Mouse (Mus musculus): ENCODE measurements around the gene Tceal7. TPM values are rescaled to one million over a fixed set of nuclear protein-coding genes. Genes with fewer than 3 reads are reported as not detected.
"Not testable (repeated sequence)": the region's sequence is repeated elsewhere in the genome, so short reads cannot be mapped to it uniquely, and the experiment has no call there.

Gene Tceal7
- total RNA-seq, 1 experiment from 2014 or later, result not detected

DNA sequence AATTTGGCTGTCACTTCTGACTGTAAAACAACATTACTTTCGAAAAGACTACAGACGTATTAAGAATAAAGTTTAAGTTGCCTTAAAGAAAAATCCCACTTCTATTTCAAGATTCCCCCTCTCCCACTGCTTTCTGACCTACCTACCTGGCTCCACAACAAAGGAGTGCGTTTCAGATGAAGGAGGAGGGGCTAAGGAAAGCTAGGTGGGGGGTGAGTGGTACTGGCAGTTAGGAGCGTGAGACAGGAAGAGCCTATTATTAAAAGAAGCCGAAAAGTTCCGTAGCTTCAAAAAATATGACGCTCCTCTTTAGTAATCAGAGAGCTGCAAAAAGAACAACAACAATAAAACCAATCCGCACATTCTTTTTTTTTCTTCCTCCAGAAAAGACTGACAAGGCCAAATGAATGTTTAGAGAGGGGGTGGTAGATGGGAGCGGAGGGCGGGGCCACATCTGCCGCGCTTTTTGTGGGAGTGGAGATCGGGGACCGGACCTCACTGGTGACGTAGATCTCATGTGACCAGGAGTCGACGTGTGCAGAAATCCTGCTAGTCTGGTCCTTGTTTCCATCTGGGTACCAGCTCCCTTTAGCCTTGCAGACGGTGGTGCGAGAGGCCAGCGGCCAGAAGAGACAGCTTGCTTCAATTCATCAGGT is 30.1 kb downstream of the Tceal7 start, which contains the start of gene Tceal9:
TSS of gene Tceal9 (plus strand) at position 506 of the 656 bp plus-strand sequence.
- ATAC-seq (ENCODE audit: extremely low read depth, insufficient number of reproducible peaks, low FRiP score, poor library complexity, severe bottlenecking), result peak; percentile 73; the same call in 1 of the 2 replicates

GRCm38 (mm10) chrX:136245521-136246071 is 31.0 kb downstream of the Tceal7 start:
- no peak for ATAC-seq (ENCODE audit: extremely low read depth, insufficient number of reproducible peaks, low FRiP score, poor library complexity, severe bottlenecking)

DNA sequence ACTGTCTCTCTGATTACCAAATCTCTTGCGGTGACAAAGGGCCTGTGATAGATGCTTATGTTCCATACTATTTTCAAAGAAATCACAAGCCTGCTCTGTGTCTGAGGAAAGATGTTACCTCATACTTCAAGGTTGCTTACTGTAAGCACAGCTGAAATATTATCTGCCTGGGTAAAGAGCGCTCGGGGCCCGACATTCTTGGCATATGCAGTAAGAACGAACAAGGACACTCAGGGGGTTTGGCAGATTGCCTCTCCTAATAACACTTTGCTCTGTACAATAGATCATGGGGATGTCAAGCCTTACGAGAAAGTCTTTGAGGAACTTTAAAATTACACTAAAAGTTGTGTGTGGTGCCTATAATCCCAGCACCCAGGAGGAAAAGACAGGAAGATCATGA is 34.2 kb downstream of the Tceal7 start:
- ATAC-seq (ENCODE audit: extremely low read depth, insufficient number of reproducible peaks, low FRiP score, poor library complexity, severe bottlenecking), result no peak

- no peak for ATAC-seq (ENCODE audit: extremely low read depth, insufficient number of reproducible peaks, low FRiP score, poor library complexity, severe bottlenecking)
These were observed 35.1 kb downstream of the Tceal7 start for GRCm38 (mm10) chrX:136249671-136250070.

DNA sequence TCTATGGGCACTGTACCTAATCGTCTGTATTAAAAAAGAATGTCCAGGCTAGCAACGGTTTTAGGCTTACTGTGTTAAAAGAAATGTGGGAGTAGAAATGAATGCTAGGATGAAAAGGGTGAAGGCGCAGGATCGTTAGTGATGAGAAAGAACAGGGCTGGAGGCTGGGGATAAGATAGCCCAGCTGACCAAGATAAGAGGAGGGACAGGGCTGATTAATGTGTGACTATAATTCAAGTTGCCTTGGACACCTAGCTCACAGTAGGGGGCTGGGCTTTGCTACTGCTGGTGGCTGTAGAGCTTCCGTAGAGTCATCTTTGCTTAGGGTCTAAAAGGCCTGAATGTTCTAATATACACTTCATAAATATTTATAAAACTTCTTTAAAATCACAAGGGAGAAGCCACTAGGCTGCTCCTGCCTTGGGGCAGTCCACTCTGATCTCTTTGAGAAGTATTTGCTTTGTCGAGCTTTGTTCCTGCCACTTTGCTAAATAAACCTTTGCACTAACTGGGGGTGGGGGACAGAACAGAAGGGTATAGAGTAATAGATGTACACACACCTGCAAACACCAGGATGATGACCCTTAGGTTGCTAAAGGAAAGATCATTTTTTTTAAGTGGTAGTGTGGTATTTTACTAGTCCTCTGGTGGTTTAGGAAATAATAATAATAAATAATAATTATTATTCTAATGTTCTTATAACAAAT is 37.6 kb downstream of the Tceal7 start:
- ATAC-seq (ENCODE audit: extremely low read depth, insufficient number of reproducible peaks, low FRiP score, poor library complexity, severe bottlenecking), result no peak

GRCm38 (mm10) chrX:136267720-136268119 is 53.1 kb downstream of the Tceal7 start:
- ATAC-seq (ENCODE audit: extremely low read depth, insufficient number of reproducible peaks, low FRiP score, poor library complexity, severe bottlenecking), result no peak

GRCm38 (mm10) chrX:136268173-136268572 is 53.6 kb downstream of the Tceal7 start:
- no peak for ATAC-seq (ENCODE audit: extremely low read depth, insufficient number of reproducible peaks, low FRiP score, poor library complexity, severe bottlenecking)

- peak; percentile 44; the same call in 1 of the 2 replicates for ATAC-seq (ENCODE audit: extremely low read depth, insufficient number of reproducible peaks, low FRiP score, poor library complexity, severe bottlenecking)
These were observed 55.3 kb downstream of the Tceal7 start, which contains the start of gene Bex3 for GRCm38 (mm10) chrX:136269743-136270392. Gene Bex3, plus strand, starts transcription at chrX:136270253.

DNA sequence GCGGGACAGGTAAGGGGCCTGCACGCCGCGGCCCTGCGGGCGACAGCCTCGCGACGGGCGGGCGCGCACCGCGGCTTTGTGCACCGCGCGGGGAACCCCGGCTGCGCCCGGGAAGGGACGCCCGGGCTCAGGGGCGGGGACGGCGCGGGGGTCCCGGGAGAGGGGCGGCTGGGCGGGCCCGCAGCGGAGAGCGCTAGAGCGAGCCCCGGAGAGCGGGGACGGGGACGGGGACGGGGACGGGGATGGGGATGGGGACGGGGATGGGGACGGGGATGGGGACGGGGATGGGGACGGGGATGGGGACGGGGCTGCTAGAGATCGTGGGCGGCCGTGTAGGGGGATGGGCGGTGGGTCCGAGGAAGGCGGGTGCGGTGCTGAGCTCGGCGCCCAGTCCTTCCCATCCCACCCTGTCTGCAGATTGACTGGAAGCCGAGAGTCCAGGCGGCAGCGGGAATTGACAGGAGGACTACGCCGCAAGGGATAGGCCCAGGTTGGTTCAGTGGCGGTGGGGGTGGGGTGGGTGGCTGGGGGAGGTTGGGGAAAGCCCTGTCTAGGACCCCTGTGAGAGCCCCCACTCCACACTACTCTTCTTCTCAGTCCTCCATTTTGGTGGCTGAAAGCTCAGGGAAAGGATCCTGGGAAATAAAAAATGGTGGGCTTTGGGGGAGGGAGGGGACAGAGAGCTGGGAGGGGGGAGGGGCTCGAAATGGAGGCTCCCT is 56.0 kb downstream of the Tceal7 start:
- not testable (repeated sequence) for ATAC-seq (ENCODE audit: extremely low read depth, insufficient number of reproducible peaks, low FRiP score, poor library complexity, severe bottlenecking)

DNA sequence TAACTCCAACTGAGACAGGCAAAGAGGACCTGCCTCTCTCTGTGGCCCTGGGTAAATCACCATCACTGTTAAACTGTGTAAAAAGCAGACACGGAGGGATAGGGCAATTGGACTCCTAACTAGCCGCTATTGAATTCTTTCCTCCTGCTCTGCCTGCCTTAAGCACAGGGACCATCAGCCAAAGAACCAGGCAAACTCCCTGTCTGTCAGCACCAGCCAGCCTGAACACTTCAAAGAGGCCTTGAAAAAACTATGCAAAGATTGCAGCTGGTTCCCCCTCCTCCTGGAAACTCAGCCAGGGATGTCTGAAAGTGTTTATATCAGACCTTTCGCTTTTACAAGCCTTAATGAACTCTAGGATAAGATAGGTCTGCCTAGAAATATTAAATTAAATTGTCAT is 60.0 kb downstream of the Tceal7 start:
- no peak for ATAC-seq (ENCODE audit: extremely low read depth, insufficient number of reproducible peaks, low FRiP score, poor library complexity, severe bottlenecking)

GRCm38 (mm10) chrX:136275386-136275785 is 60.8 kb downstream of the Tceal7 start:
- no peak for ATAC-seq (ENCODE audit: extremely low read depth, insufficient number of reproducible peaks, low FRiP score, poor library complexity, severe bottlenecking)

Other genes starting within 250 kb of the Tceal7 start
- gene Arxes2, start 221.0 kb upstream of the Tceal7 start, total RNA-seq (2017), result 0.49 TPM in 1 of 2 replicates, not detected in the other
- not detected in 2 replicates for gene Arxes1, start 181.4 kb upstream of the Tceal7 start, total RNA-seq (2017)
- gene Bex2, start 146.5 kb upstream of the Tceal7 start, total RNA-seq (2017), result not detected in 2 replicates
- not detected in 2 replicates for gene Nxf3, start 129.5 kb upstream of the Tceal7 start, total RNA-seq (2017)
- gene Bex4, start 75.8 kb upstream of the Tceal7 start, total RNA-seq (2017), result not detected in 2 replicates
- 1.7 and 2.6 TPM in 2 replicates for gene Tceal8, start 42.4 kb upstream of the Tceal7 start, total RNA-seq (2017)
- not detected in 2 replicates for gene Tceal5, start 10.9 kb upstream of the Tceal7 start, total RNA-seq (2017)
- gene Bex1, start 734 bp downstream of the Tceal7 start, total RNA-seq (2017), result not detected in 2 replicates
- gene Tceal9, start 30.3 kb downstream of the Tceal7 start, total RNA-seq (2017), result 21.6 and 26.5 TPM in 2 replicates
- gene Bex3, start 55.5 kb downstream of the Tceal7 start, total RNA-seq (2017), result 8.5 and 8.8 TPM in 2 replicates